Mouse (Mus musculus): ENCODE data around the gene Ramp3. TPM values are rescaled to one million over a fixed set of nuclear protein-coding genes. Genes with fewer than 3 reads are reported as not detected.

Gene Ramp3
- polyA plus RNA-seq, 1 experiment from 2014 or later, result 12.8 TPM

GRCm38 (mm10) chr11:6688888-6689287 is 30.6 kb downstream of the Ramp3 start:
- WGBS, result 85% methylated on average over 3 of the region's 3 CpGs
- TF ChIP-seq CTCF (IDR thresholded peaks at IDR 0.05; ENCODE audit: low read depth) (no peak), EP300 (optimal IDR thresholded peaks at IDR 0.05) (no peak)

GRCm38 (mm10) chr11:6692341-6692740 is 34.0 kb downstream of the Ramp3 start:
- Histone ChIP-seq H3K9ac (ENCODE audit: low read length) (no peak overlapping the region), H3K4me2 (replicated peaks; ENCODE audit: low read depth) (no peak overlapping the region), H3K4me1 (replicated peaks; ENCODE audit: control insufficient read depth, insufficient read depth) (no peaks in the 10 kb centered on the region), H3K36me3 (ENCODE audit: control insufficient read depth, insufficient read depth, low read length) (no peaks in the 10 kb centered on the region), H3K27ac (replicated peaks) (no peak overlapping the region), H3K4me3 (ENCODE audit: low read depth, low read length) (no peak overlapping the region), H3K9me3 (ENCODE audit: control insufficient read depth, low read length) (no peaks in the 10 kb centered on the region), H3K27me3 (ENCODE audit: control insufficient read depth, insufficient read depth, low read length) (no peaks in the 10 kb centered on the region)
- DNase-seq (ENCODE audit: low spot score), result no peak
- WGBS, result 52% methylated on average over 6 of the region's 6 CpGs
- ATAC-seq (ENCODE audit: low FRiP score, low TSS enrichment), result no peak
- TF ChIP-seq CTCF (IDR thresholded peaks at IDR 0.05; ENCODE audit: low read depth), result no peak
- no peak for TF ChIP-seq EP300 (optimal IDR thresholded peaks at IDR 0.05)

More at GRCm38 (mm10) chr11:6688888-6689287, 30.6 kb downstream of the Ramp3 start:
- H3K4me1 ChIP-seq (replicated peaks; ENCODE audit: control insufficient read depth, insufficient read depth), result no peaks in the 10 kb centered on the region
- DNase-seq (ENCODE audit: low spot score) (no peak), ATAC-seq (ENCODE audit: low FRiP score, low TSS enrichment) (no peak)
- H3K4me2 ChIP-seq (replicated peaks; ENCODE audit: low read depth), result no peak overlapping the region
- no peaks in the 10 kb centered on the region for H3K27me3 ChIP-seq (ENCODE audit: control insufficient read depth, insufficient read depth, low read length)
- no peak overlapping the region for H3K4me3 ChIP-seq (ENCODE audit: low read depth, low read length)
- H3K9ac ChIP-seq (ENCODE audit: low read length), result no peak overlapping the region
- no peaks in the 10 kb centered on the region for H3K36me3 ChIP-seq (ENCODE audit: control insufficient read depth, insufficient read depth, low read length)
- H3K27ac ChIP-seq (replicated peaks), result no peak overlapping the region
- H3K9me3 ChIP-seq (ENCODE audit: control insufficient read depth, low read length), result no peaks in the 10 kb centered on the region

GRCm38 (mm10) chr11:6694114-6694513 is 35.8 kb downstream of the Ramp3 start:
- H3K27me3 ChIP-seq (ENCODE audit: control insufficient read depth, insufficient read depth, low read length), result no peaks in the 10 kb centered on the region
- H3K4me1 ChIP-seq (replicated peaks; ENCODE audit: control insufficient read depth, insufficient read depth), result no peaks in the 10 kb centered on the region
- H3K9me3 ChIP-seq (ENCODE audit: control insufficient read depth, low read length), result no peaks in the 10 kb centered on the region
- DNase-seq (ENCODE audit: low spot score) (no peak), ATAC-seq (ENCODE audit: low FRiP score, low TSS enrichment) (no peak)
- H3K27ac ChIP-seq (replicated peaks), result no peak overlapping the region
- no peak overlapping the region for H3K9ac ChIP-seq (ENCODE audit: low read length)
- no peak overlapping the region for H3K4me2 ChIP-seq (replicated peaks; ENCODE audit: low read depth)
- TF ChIP-seq CTCF (IDR thresholded peaks at IDR 0.05; ENCODE audit: low read depth) (no peak), EP300 (optimal IDR thresholded peaks at IDR 0.05) (no peak)
- no peak overlapping the region for H3K4me3 ChIP-seq (ENCODE audit: low read depth, low read length)
- WGBS, result 92% methylated on average over 10 of the region's 10 CpGs
- no peaks in the 10 kb centered on the region for H3K36me3 ChIP-seq (ENCODE audit: control insufficient read depth, insufficient read depth, low read length)

- Histone ChIP-seq H3K27me3 (ENCODE audit: control insufficient read depth, insufficient read depth, low read length) (no peaks in the 10 kb centered on the region), H3K4me1 (replicated peaks; ENCODE audit: control insufficient read depth, insufficient read depth) (no peaks in the 10 kb centered on the region), H3K9ac (ENCODE audit: low read length) (no peak overlapping the region), H3K4me3 (ENCODE audit: low read depth, low read length) (no peak overlapping the region), H3K27ac (replicated peaks) (no peak overlapping the region), H3K36me3 (ENCODE audit: control insufficient read depth, insufficient read depth, low read length) (no peaks in the 10 kb centered on the region), H3K4me2 (replicated peaks; ENCODE audit: low read depth) (no peak overlapping the region), H3K9me3 (ENCODE audit: control insufficient read depth, low read length) (no peaks in the 10 kb centered on the region)
- TF ChIP-seq EP300 (optimal IDR thresholded peaks at IDR 0.05), result no peak
- no peak for TF ChIP-seq CTCF (IDR thresholded peaks at IDR 0.05; ENCODE audit: low read depth)
- 50% methylated on average over 12 of the region's 12 CpGs for WGBS
- ATAC-seq (ENCODE audit: low FRiP score, low TSS enrichment) (peak; percentile 72), DNase-seq (ENCODE audit: low spot score) (peak; percentile 25)
Observed at GRCm38 (mm10) chr11:6695176-6695575, 36.9 kb downstream of the Ramp3 start.

GRCm38 (mm10) chr11:6696551-6696950 is 38.2 kb downstream of the Ramp3 start:
- ATAC-seq (ENCODE audit: low FRiP score, low TSS enrichment) (no peak), DNase-seq (ENCODE audit: low spot score) (no peak)
- no peak overlapping the region for H3K27ac ChIP-seq (replicated peaks)
- H3K9me3 ChIP-seq (ENCODE audit: control insufficient read depth, low read length), result no peaks in the 10 kb centered on the region
- WGBS, result 58% methylated on average over 8 of the region's 8 CpGs
- no peak overlapping the region for H3K9ac ChIP-seq (ENCODE audit: low read length)
- no peaks in the 10 kb centered on the region for H3K36me3 ChIP-seq (ENCODE audit: control insufficient read depth, insufficient read depth, low read length)
- no peak overlapping the region for H3K4me3 ChIP-seq (ENCODE audit: low read depth, low read length)
- H3K27me3 ChIP-seq (ENCODE audit: control insufficient read depth, insufficient read depth, low read length), result no peaks in the 10 kb centered on the region
- no peaks in the 10 kb centered on the region for H3K4me1 ChIP-seq (replicated peaks; ENCODE audit: control insufficient read depth, insufficient read depth)
- TF ChIP-seq CTCF (IDR thresholded peaks at IDR 0.05; ENCODE audit: low read depth) (no peak), EP300 (optimal IDR thresholded peaks at IDR 0.05) (no peak)
- no peak overlapping the region for H3K4me2 ChIP-seq (replicated peaks; ENCODE audit: low read depth)

GRCm38 (mm10) chr11:6697751-6698150 is 39.4 kb downstream of the Ramp3 start:
- Histone ChIP-seq H3K36me3 (ENCODE audit: control insufficient read depth, insufficient read depth, low read length) (no peaks in the 10 kb centered on the region), H3K27me3 (ENCODE audit: control insufficient read depth, insufficient read depth, low read length) (no peaks in the 10 kb centered on the region), H3K4me3 (ENCODE audit: low read depth, low read length) (no peak overlapping the region), H3K4me2 (replicated peaks; ENCODE audit: low read depth) (no peak overlapping the region), H3K27ac (replicated peaks) (peak overlapping the region; percentile 20; the same call in 1 of the 2 replicates), H3K9me3 (ENCODE audit: control insufficient read depth, low read length) (no peaks in the 10 kb centered on the region), H3K4me1 (replicated peaks; ENCODE audit: control insufficient read depth, insufficient read depth) (no peaks in the 10 kb centered on the region), H3K9ac (ENCODE audit: low read length) (no peak overlapping the region)
- ATAC-seq (ENCODE audit: low FRiP score, low TSS enrichment), result no peak
- WGBS, result 46% methylated on average over 10 of the region's 10 CpGs
- TF ChIP-seq CTCF (IDR thresholded peaks at IDR 0.05; ENCODE audit: low read depth), result no peak
- TF ChIP-seq EP300 (optimal IDR thresholded peaks at IDR 0.05), result no peak
- peak; percentile 30 for DNase-seq (ENCODE audit: low spot score)
